Mouse (Mus musculus) Patski (cell line): ENCODE results near the gene Ncoa4. TPM values are rescaled to one million over a fixed set of nuclear protein-coding genes. Genes with fewer than 3 reads are reported as not detected.
A peak's percentile ranks its signal among the peaks of the same experiment; 100 is the strongest.

Experiments used
- ATAC-seq: fragments of 100-300 bp; one replicate; pipeline ENCODE4 v1.8.0; 2021
- CTCF ChIA-PET: fragments of 350-600 bp; sonication (Branson Sonifier 250); formaldehyde crosslinking; loops from one replicate; lab custom pipeline; 2022; ENCODE audit warnings: inconsistent platforms; lab: Charles Lee
- POLR2A ChIA-PET: fragments of 350-600 bp; sonication (Branson Sonifier 250); formaldehyde crosslinking; loops from one replicate; lab custom pipeline; 2022; ENCODE audit warnings: antibody characterized with exemption, inconsistent platforms; lab: Charles Lee
- DNase-seq: peaks from one replicate; pipeline ENCODE4 v3.0.0-alpha.2; 2011; ENCODE audit warnings: low read depth, low spot score
- H3K27me3 ChIP-seq: fragments of 371-371 bp; one replicate; pipeline ENCODE4 v1.5.1; 2021
- CTCF ChIP-seq: fragments of 100-300 bp; IDR thresholded peaks from one replicate; pipeline ENCODE4 v1.5.1; 2021
- in situ Hi-C: fragments of 300-500 bp; cut with MboI; formaldehyde crosslinking; loops from 3 replicates; pipeline ENCODE4 v1.11.1; 2018; ENCODE audit warnings: low pct_unique_long_range_greater_than_20kb, mixed read lengths
- polyA plus RNA-seq: library from polyadenylated mRNA; unstranded; gene quantifications from one replicate; pipeline ENCODE4 v1.2.3, GENCODE M21; 2021

Gene Ncoa4
- polyA plus RNA-seq, 1 experiment from 2014 or later = 65.0 TPM

- DNase-seq (no peak), ATAC-seq (no peak)
- H3K27me3 ChIP-seq = no peaks in the 10 kb centered on the region
- TF ChIP-seq CTCF = no peak
- ChIA-PET CTCF (interaction anchor here (1.4 to 1.7 kb wide), 2 partner anchors 9 to 22 kb away, joined by 3 to 6 read pairs; no protein-coding TSS in a partner anchor), POLR2A (no interaction called here)
- in situ Hi-C loops = no loop called here
Observed at GRCm38 (mm10) chr14:32159150-32159670, 455 bp upstream of the Ncoa4 start.

- ATAC-seq (no peak), DNase-seq (no peak)
- TF ChIP-seq CTCF = no peak
- in situ Hi-C loops = no loop called here
- CTCF ChIA-PET = interaction anchor here (1.4 to 1.7 kb wide), 2 partner anchors 8 to 21 kb away, joined by 3 to 6 read pairs; no protein-coding TSS in a partner anchor
- POLR2A ChIA-PET = no interaction called here
- H3K27me3 ChIP-seq = no peaks in the 10 kb centered on the region
Observed at GRCm38 (mm10) chr14:32160563-32160962, 898 bp downstream of the Ncoa4 start.

GRCm38 (mm10) chr14:32161090-32161885 lies 1.6 kb downstream of the Ncoa4 start:
- no peaks in the 10 kb centered on the region for H3K27me3 ChIP-seq
- TF ChIP-seq CTCF = no peak
- ATAC-seq = no peak
- DNase-seq = no peak
- ChIA-PET POLR2A (no interaction called here), CTCF (interaction anchor here (2.1 kb wide), 1 partner anchor 31 kb away, joined by 7 read pairs; no protein-coding TSS in a partner anchor)
- in situ Hi-C loops = no loop called here

DNA sequence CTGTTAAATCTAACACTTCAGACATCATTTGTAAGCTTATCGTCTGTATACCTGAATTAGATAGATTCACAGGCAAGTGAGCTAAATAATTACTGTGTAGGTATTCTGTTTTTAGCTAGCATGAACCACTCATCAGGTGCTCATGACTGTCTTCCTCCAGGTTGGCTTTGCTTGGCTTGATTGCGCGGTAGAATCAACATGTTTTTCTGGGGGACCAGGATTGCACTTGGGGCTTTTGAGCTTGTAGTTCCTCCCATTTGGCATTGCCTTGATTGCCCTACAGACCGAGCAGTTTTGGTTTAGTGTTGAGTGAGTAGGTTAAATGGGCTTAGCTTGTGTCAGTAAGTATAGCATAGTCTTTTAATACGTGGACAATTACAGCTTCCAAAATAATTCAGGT lies 2.6 kb downstream of the Ncoa4 start:
- ChIA-PET POLR2A (no interaction called here), CTCF (interaction anchor here (2.1 kb wide), 1 partner anchor 30 kb away, joined by 7 read pairs; no protein-coding TSS in a partner anchor)
- TF ChIP-seq CTCF = no peak
- in situ Hi-C loops = no loop called here
- no peaks in the 10 kb centered on the region for H3K27me3 ChIP-seq
- DNase-seq = no peak
- no peak for ATAC-seq

- CTCF ChIA-PET = interaction anchor here (1.2 to 2.1 kb wide), 2 partner anchors 29 to 30 kb away, joined by 3 to 7 read pairs; no protein-coding TSS in a partner anchor
- no peak for ATAC-seq
- POLR2A ChIA-PET = interaction anchor here (1.3 kb wide), 1 partner anchor 30 kb away, joined by 4 read pairs; no protein-coding TSS in a partner anchor
- DNase-seq = no peak
- in situ Hi-C loops = no loop called here
- no peak for TF ChIP-seq CTCF
- no peaks in the 10 kb centered on the region for H3K27me3 ChIP-seq
Observed at GRCm38 (mm10) chr14:32163203-32163888, 3.7 kb downstream of the Ncoa4 start.

GRCm38 (mm10) chr14:32164173-32165051 lies 4.7 kb downstream of the Ncoa4 start:
- in situ Hi-C loops = no loop called here
- no peak for TF ChIP-seq CTCF
- H3K27me3 ChIP-seq = no peaks in the 10 kb centered on the region
- POLR2A ChIA-PET = interaction anchor here (0.6 to 1.3 kb wide), 2 partner anchors 29 to 70 kb away, joined by 4 read pairs; no protein-coding TSS in a partner anchor
- no peak for DNase-seq
- no peak for ATAC-seq
- CTCF ChIA-PET = interaction anchor here (0.8 to 2.2 kb wide), 3 partner anchors 27 to 30 kb away, joined by 3 to 9 read pairs (median 4); no protein-coding TSS in a partner anchor

GRCm38 (mm10) chr14:32165278-32166061 lies 5.8 kb downstream of the Ncoa4 start:
- peak; percentile 38 for DNase-seq
- no peak for TF ChIP-seq CTCF
- POLR2A ChIA-PET = interaction anchor here (0.7 kb wide), 1 partner anchor 29 kb away, joined by 3 read pairs; no protein-coding TSS in a partner anchor
- no peaks in the 10 kb centered on the region for H3K27me3 ChIP-seq
- CTCF ChIA-PET = interaction anchor here (0.6 to 2.2 kb wide), 6 partner anchors 14 to 421 kb away, joined by 3 to 9 read pairs (median 4); no protein-coding TSS in a partner anchor
- in situ Hi-C loops = no loop called here
- peak; percentile 84 for ATAC-seq

DNA sequence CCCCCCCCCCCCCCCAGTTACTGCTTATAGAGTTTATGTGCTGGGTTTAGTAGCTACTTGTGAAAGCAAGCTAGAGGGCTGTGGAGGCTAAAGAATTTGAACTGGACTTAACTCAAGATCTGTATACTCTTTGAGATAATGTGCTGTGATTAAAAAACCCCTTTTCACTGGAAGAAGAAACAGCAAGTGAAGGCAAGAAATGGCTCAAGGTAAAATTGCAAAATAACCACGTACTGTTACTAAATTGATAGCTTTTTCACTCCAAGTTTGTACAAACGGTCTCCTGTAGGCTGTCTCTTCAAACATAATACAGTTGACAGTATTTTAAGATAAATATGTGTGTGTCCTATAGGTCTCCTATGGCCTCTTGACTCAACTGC lies 6.4 kb downstream of the Ncoa4 start:
- no peak for ATAC-seq
- peak; percentile 28 for TF ChIP-seq CTCF

DNA sequence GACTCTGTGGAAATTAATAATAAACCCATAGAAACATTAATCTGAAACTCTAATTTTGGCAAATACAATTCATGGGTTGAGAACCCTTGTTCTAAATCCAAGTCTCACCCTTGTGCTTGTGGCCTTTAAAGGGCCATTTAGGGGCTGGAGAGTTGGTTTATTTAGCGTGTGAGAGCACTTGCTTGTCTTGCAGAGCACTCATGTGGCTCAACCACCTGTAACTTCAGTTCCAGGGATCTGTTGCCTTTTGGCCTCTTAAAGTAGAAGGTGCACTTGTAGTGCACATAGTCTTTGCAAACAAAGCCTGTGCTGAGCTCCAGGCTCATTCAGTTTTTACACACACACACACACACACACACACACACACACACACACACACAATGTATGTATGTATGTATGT lies 7.2 kb downstream of the Ncoa4 start:
- ATAC-seq = no peak
- ChIA-PET CTCF (interaction anchor here (0.8 to 1.9 kb wide), 3 partner anchors 13 to 32 kb away, joined by 3 to 5 read pairs (median 4); no protein-coding TSS in a partner anchor), POLR2A (no interaction called here)
- TF ChIP-seq CTCF = no peak
- no peak for DNase-seq
- H3K27me3 ChIP-seq = no peaks in the 10 kb centered on the region
- in situ Hi-C loops = no loop called here

More for the DNA sequence above, 6.4 kb downstream of the Ncoa4 start:
- DNase-seq = no peak
- H3K27me3 ChIP-seq = no peaks in the 10 kb centered on the region
- CTCF ChIA-PET = interaction anchor here (1.0 to 2.2 kb wide), 5 partner anchors 13 to 33 kb away, joined by 4 to 9 read pairs (median 4); no protein-coding TSS in a partner anchor
- in situ Hi-C loops = no loop called here
- POLR2A ChIA-PET = interaction anchor here (0.7 kb wide), 1 partner anchor 29 kb away, joined by 3 read pairs; no protein-coding TSS in a partner anchor
